Mouse (Mus musculus) heart, embryonic 11.5 days (tissue): Measurements from ENCODE around the gene Slc9a3r2. TPM values are rescaled to one million over a fixed set of nuclear protein-coding genes. Genes with fewer than 3 reads are reported as not detected.

Experiments
- ATAC-seq: fragments of 200-750 bp; cut with Nextera tagmentation; replicated peaks from 2 replicates; pipeline ENCODE4 v1.8.0; 2017; ENCODE audit warnings: moderate library complexity; ENCODE audit not compliant: insufficient number of reproducible peaks, low FRiP score, low TSS enrichment
- H3K27ac ChIP-seq: fragments of 300-500 bp; sonication (generic); 2 replicates; pipeline ENCODE4 v1.5.1; 2014; ENCODE audit warnings: mild to moderate bottlenecking, low read depth, low read length
- H3K27me3 ChIP-seq: fragments of 300-500 bp; sonication (generic); 2 replicates; pipeline ENCODE4 v1.6.1; 2014; ENCODE audit warnings: mild to moderate bottlenecking, low read length, mixed read lengths; ENCODE audit not compliant: control insufficient read depth, insufficient read depth
- H3K36me3 ChIP-seq: fragments of 300-500 bp; sonication (generic); 2 replicates; pipeline ENCODE4 v1.6.1; 2014; ENCODE audit warnings: mild to moderate bottlenecking, low read length, moderate library complexity, mixed read lengths; ENCODE audit not compliant: control insufficient read depth, insufficient read depth
- H3K4me1 ChIP-seq: fragments of 300-500 bp; sonication (generic); 2 replicates; pipeline ENCODE4 v1.6.1; 2014; ENCODE audit warnings: low read length; ENCODE audit not compliant: control insufficient read depth, insufficient read depth
- H3K4me2 ChIP-seq: fragments of 300-500 bp; sonication (generic); 2 replicates; pipeline ENCODE4 v1.6.1; 2014; ENCODE audit warnings: mild to moderate bottlenecking, moderate library complexity
- H3K4me3 ChIP-seq: fragments of 300-500 bp; sonication (generic); 2 replicates; pipeline ENCODE4 v1.5.1; 2014; ENCODE audit warnings: low read depth, low read length
- H3K9ac ChIP-seq: fragments of 300-500 bp; sonication (generic); 2 replicates; pipeline ENCODE4 v1.6.1; 2014; ENCODE audit warnings: mild to moderate bottlenecking, low read depth, low read length, moderate library complexity
- H3K9me3 ChIP-seq: fragments of 300-500 bp; sonication (generic); replicated peaks from 2 replicates; pipeline ENCODE4 v1.6.1; 2016; ENCODE audit warnings: low read length; ENCODE audit not compliant: control insufficient read depth
- WGBS: fragments of 180-500 bp; shearing (Covaris S2); extraction: QIAGEN DNeasy Blood & Tissue Kit; methylation state at CpG from one replicate; pipeline ENCODE4 v1.1.7; 2014; ENCODE audit not compliant: insufficient replicate concordance; 5-methylcytosine and 5-hydroxymethylcytosine counted together
- polyA plus RNA-seq: library from polyadenylated mRNA; unstranded; fragments of >200 nt; fragmentation: Nextera tagmentation; extraction: Ambion mirVana; gene quantifications from 2 replicates; pipeline ENCODE4 v1.2.1, GENCODE M21; 2014

The Slc9a3r2 gene
- polyA plus RNA-seq, 1 experiment from 2014 or later = 52.7 TPM

DNA sequence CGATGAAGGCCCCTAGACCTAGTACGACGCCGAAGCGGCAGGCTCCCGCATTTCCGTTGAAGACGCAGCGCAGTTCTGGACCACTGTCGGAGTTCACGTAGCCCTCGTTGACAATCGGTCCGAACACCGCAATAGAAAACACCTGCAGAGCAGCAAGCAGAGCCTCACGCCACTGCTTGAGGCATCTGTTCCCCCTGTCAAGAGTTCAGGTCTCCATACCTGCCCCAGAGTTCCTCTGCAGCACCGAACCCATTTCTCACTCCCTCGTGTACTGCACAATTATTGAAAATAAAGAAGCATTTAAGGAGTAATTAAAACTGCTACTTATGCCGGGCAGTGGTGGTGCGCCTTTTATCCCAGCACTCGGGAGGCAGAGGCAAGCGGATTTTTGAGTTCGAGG is 37.5 kb upstream of the Slc9a3r2 start:
- 16% methylated on average over 23 of the region's 23 CpGs for WGBS
- peaks cover 8% of the 10 kb centered on the region for H3K4me1 ChIP-seq
- H3K9ac ChIP-seq = peak overlapping the region; percentile 46; the same call in 1 of the 2 replicates
- H3K27me3 ChIP-seq = peaks cover 45% of the 10 kb centered on the region
- H3K27ac ChIP-seq = no peak overlapping the region
- H3K4me2 ChIP-seq = peak overlapping the region; percentile 71
- no peaks in the 10 kb centered on the region for H3K9me3 ChIP-seq
- peak overlapping the region; percentile 37 for H3K4me3 ChIP-seq
- H3K36me3 ChIP-seq = 0 out of 2 replicates have a peak, but pooled peaks cover under 1% of the 10 kb centered on the region
- no peak for ATAC-seq

GRCm38 (mm10) chr17:24687146-24687595 is 37.0 kb upstream of the Slc9a3r2 start:
- H3K27me3 ChIP-seq = peaks cover 45% of the 10 kb centered on the region
- peak overlapping the region; percentile 37 for H3K4me3 ChIP-seq
- H3K36me3 ChIP-seq = no peaks in the 10 kb centered on the region
- H3K4me2 ChIP-seq = peak overlapping the region; percentile 71
- peak overlapping the region; percentile 46; the same call in 1 of the 2 replicates for H3K9ac ChIP-seq
- H3K27ac ChIP-seq = no peak overlapping the region
- ATAC-seq = peak; percentile 74
- peaks cover 8% of the 10 kb centered on the region for H3K4me1 ChIP-seq
- WGBS = 2% methylated on average over 25 of the region's 25 CpGs
- no peaks in the 10 kb centered on the region for H3K9me3 ChIP-seq

DNA sequence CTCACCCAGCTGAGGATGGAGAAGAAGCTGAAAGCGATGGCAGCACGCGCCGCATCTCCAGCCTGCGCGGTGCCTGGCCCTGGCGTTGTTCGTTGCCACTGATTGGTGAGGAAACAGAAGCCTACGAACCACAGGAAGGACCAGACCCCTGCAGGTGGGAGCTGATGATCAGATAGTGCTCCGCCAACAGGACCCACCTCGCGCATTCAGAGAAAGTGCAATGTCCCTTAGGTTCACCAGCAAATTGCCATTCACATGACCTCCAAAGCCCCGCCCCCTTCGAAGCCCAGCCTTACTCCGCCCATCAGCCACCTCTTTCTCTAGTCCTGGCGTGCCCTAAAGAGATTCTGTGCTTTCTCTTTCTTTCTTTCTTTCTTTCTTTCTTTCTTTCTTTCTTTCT is 36.4 kb upstream of the Slc9a3r2 start:
- no peaks in the 10 kb centered on the region for H3K36me3 ChIP-seq
- H3K27ac ChIP-seq = no peak overlapping the region
- no peak overlapping the region for H3K9ac ChIP-seq
- 15% methylated on average over 16 of the region's 16 CpGs for WGBS
- H3K27me3 ChIP-seq = peaks cover 45% of the 10 kb centered on the region
- peaks cover 8% of the 10 kb centered on the region for H3K4me1 ChIP-seq
- no peaks in the 10 kb centered on the region for H3K9me3 ChIP-seq
- no peak for ATAC-seq
- H3K4me3 ChIP-seq = peak overlapping the region; percentile 16; the same call in 1 of the 2 replicates
- H3K4me2 ChIP-seq = peak overlapping the region; percentile 38

- no peak overlapping the region for H3K4me3 ChIP-seq
- H3K4me2 ChIP-seq = no peak overlapping the region
- H3K27me3 ChIP-seq = no peaks in the 10 kb centered on the region
- no peak overlapping the region for H3K9ac ChIP-seq
- 88% methylated on average over 24 of the region's 24 CpGs for WGBS
- H3K27ac ChIP-seq = no peak overlapping the region
- H3K36me3 ChIP-seq = peaks cover 30% of the 10 kb centered on the region
- no peak for ATAC-seq
- no peaks in the 10 kb centered on the region for H3K9me3 ChIP-seq
- H3K4me1 ChIP-seq = peaks cover 4% of the 10 kb centered on the region; the same call in 1 of the 2 replicates
Measured at GRCm38 (mm10) chr17:24677500-24678080, 27.5 kb upstream of the Slc9a3r2 start.

DNA sequence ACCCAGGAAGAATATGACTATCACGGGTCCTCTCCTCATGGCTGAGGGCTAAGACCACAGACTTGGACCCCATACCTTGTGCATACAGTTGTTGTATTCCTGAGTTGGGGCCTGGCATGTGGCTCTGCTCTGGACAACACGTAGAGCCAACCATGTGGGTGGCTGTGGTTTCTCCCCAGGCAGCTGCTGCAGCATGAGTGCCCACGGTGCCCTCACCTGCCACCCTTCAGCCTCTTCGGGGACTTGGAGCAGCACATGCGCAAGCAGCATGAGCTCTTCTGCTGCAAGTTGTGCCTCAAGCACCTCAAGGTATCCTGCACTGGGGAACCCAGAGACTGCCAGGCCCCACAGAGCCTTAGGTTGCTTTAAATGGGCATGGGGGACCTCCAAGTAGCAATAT is 26.8 kb upstream of the Slc9a3r2 start:
- Histone ChIP-seq H3K4me2 (no peak overlapping the region), H3K9ac (no peak overlapping the region), H3K27me3 (no peaks in the 10 kb centered on the region), H3K4me1 (peaks cover 10% of the 10 kb centered on the region), H3K36me3 (peaks cover 30% of the 10 kb centered on the region), H3K4me3 (no peak overlapping the region), H3K9me3 (no peaks in the 10 kb centered on the region), H3K27ac (no peak overlapping the region)
- no peak for ATAC-seq
- WGBS = 96% methylated on average over 5 of the region's 5 CpGs

DNA sequence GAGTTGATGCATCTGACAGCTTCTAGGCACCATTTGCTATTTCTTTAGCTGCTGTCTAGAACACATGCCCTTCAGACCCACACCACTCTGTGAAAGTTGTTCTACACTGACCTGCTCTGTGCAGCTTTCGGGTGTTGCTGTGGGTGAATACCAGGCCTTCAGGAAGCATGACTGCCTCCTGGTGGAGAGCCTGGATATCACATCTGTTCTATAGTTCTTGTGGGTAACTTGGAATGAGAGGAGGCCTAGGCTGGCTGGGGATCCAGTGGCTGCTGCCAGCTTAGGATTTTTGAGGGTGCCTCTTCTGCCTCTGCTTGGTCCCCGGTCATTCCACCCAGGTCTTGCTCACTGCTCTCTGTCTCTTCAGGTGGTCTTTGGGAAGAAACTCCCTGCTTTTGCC is 26.1 kb upstream of the Slc9a3r2 start:
- Histone ChIP-seq H3K9ac (no peak overlapping the region), H3K9me3 (no peaks in the 10 kb centered on the region), H3K4me1 (peaks cover 17% of the 10 kb centered on the region), H3K4me3 (no peak overlapping the region), H3K27me3 (no peaks in the 10 kb centered on the region), H3K4me2 (no peak overlapping the region), H3K27ac (no peak overlapping the region), H3K36me3 (peaks cover 27% of the 10 kb centered on the region)
- WGBS = 66% methylated on average over 2 of the region's 2 CpGs
- ATAC-seq = no peak

- Histone ChIP-seq H3K4me2 (no peak overlapping the region), H3K9me3 (no peaks in the 10 kb centered on the region), H3K27ac (no peak overlapping the region), H3K36me3 (peaks cover 18% of the 10 kb centered on the region), H3K4me3 (no peak overlapping the region), H3K27me3 (no peaks in the 10 kb centered on the region), H3K9ac (peak overlapping the region; percentile 36; the same call in 1 of the 2 replicates), H3K4me1 (peaks cover 27% of the 10 kb centered on the region)
- ATAC-seq = no peak
- WGBS = 70% methylated on average over 7 of the region's 7 CpGs
Measured at GRCm38 (mm10) chr17:24674277-24674676, 24.1 kb upstream of the Slc9a3r2 start.

GRCm38 (mm10) chr17:24672141-24672540 is 22.0 kb upstream of the Slc9a3r2 start:
- no peak; the same call in 1 of the 2 replicates for ATAC-seq
- Histone ChIP-seq H3K36me3 (peaks cover 3% of the 10 kb centered on the region), H3K27ac (no peak overlapping the region), H3K9ac (no peak overlapping the region), H3K4me3 (no peak overlapping the region), H3K4me1 (peaks cover 27% of the 10 kb centered on the region), H3K9me3 (no peaks in the 10 kb centered on the region), H3K27me3 (no peaks in the 10 kb centered on the region), H3K4me2 (peak overlapping the region; percentile 90; the same call in 1 of the 2 replicates)
- 21% methylated on average over 5 of the region's 5 CpGs for WGBS

GRCm38 (mm10) chr17:24671346-24671745 is 21.2 kb upstream of the Slc9a3r2 start:
- Histone ChIP-seq H3K9ac (no peak overlapping the region), H3K4me2 (peak overlapping the region; percentile 90), H3K4me3 (0 out of 2 replicates have a peak overlapping the region, but pooled peaks have one; percentile 97), H3K9me3 (no peaks in the 10 kb centered on the region), H3K36me3 (no peaks in the 10 kb centered on the region), H3K27ac (no peak overlapping the region), H3K27me3 (no peaks in the 10 kb centered on the region), H3K4me1 (peaks cover 27% of the 10 kb centered on the region)
- 68% methylated on average over 5 of the region's 5 CpGs for WGBS
- no peak for ATAC-seq
